8 mouse cellular contexts compared by ENCODE assay signal in the genomic region with DNA sequence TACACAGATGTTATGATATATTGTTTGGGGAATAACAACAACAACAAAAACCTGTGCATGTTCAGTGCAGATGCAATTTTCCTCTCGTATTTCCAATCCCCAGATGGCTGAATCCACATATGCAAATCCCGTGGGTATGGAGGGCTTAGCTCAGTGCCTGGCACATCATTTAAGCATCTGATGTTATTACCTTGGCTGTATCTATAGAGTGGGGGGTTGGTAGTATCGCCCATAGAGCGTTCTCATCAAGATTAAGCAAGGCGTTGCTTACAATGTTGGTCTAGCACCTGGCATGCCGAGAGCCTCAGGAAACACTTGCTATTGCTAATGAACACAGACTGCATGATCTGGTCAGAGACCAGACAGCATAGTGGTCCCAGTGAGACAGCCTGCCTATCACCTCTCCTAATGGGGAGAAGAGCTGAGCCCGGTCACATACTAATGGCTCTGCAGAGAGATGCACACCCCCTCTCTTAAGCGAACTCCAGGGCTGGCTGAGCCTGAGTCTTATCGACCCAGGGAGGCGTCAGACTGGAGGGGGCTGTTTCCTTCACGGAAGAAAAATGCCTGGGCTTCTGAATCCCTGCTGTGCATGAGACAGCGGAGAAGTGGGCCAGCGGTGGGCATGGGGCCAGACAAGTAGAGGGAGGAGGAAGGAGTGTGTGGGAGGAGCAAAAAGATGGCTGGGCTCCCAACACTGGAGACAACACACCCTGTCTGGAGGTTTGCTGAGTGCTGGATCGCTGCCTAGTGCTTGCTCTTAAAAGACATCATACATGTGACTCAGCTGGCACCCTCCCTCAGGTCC.
DNase-seq lines count a peak whose midpoint lies in the region; ATAC-seq and TF ChIP-seq lines count a peak whose summit lies in the region.

No protein-coding gene starts in this region.

- 0 out of 2 replicates have a peak overlapping the region, but pooled peaks have one; percentile 6 for H3K27ac ChIP-seq in hindbrain, embryonic 10.5 days
- no peak overlapping the region for H3K27ac ChIP-seq in hindbrain, embryonic 11.5 days (ENCODE audit: low read depth, low read length)
- peak overlapping the region; percentile 44 for H3K27ac ChIP-seq in hindbrain, embryonic 12.5 days

- no peaks in the 10 kb centered on the region for H3K27me3 ChIP-seq in hindbrain, embryonic 10.5 days (ENCODE audit: insufficient read depth, poor library complexity, severe bottlenecking)
- H3K27me3 ChIP-seq in hindbrain, embryonic 11.5 days (ENCODE audit: control insufficient read depth, insufficient read depth, low read length) = no peaks in the 10 kb centered on the region
- no peaks in the 10 kb centered on the region for H3K27me3 ChIP-seq in hindbrain, embryonic 12.5 days

- H3K9ac ChIP-seq in hindbrain, embryonic 11.5 days (ENCODE audit: low read depth, low read length) = no peak overlapping the region
- H3K9ac ChIP-seq in hindbrain, embryonic 12.5 days = no peak overlapping the region

- DNase-seq in hindbrain, embryonic 10.5 days (ENCODE audit: low spot score) = no peak
- DNase-seq in hindbrain, embryonic 11.5 days (ENCODE audit: low spot score) = no peak
- peak; percentile 63 to 82 for DNase-seq in frontal cortex, postnatal 25 days (ENCODE audit: low spot score in 2 of 2)
- peak; percentile 84 to 88 for DNase-seq in layer of hippocampus, adult 8-10 months (ENCODE audit: low spot score in 2 of 2)
- peak; percentile 64 for DNase-seq in lung, adult 2 months
- peak; percentile 87 for DNase-seq in retina, postnatal 1 day
- DNase-seq in c-Kit-positive CD71-positive TER-119-positive erythroid progenitor cells, embryonic 14.5 days (ENCODE audit: low spot score) = no peak

- H3K4me3 ChIP-seq in hindbrain, embryonic 10.5 days = no peak overlapping the region
- H3K4me3 ChIP-seq in hindbrain, embryonic 11.5 days (ENCODE audit: low read depth, low read length) = no peak overlapping the region
- no peak overlapping the region for H3K4me3 ChIP-seq in hindbrain, embryonic 12.5 days
- H3K4me3 ChIP-seq in lung, adult 2 months (replicated peaks; ENCODE audit: extremely low read depth, low read depth, low read length) = no peak overlapping the region

- no peak overlapping the region for H3K4me2 ChIP-seq in hindbrain, embryonic 11.5 days (replicated peaks; ENCODE audit: low read depth, low read length)
- H3K4me2 ChIP-seq in hindbrain, embryonic 12.5 days (replicated peaks) = peak overlapping the region; percentile 25; the same call in 1 of the 2 replicates

- peaks cover 5% of the 10 kb centered on the region for H3K4me1 ChIP-seq in hindbrain, embryonic 10.5 days (replicated peaks)
- no peaks in the 10 kb centered on the region for H3K4me1 ChIP-seq in hindbrain, embryonic 11.5 days (replicated peaks; ENCODE audit: control insufficient read depth, insufficient read depth, low read length)
- H3K4me1 ChIP-seq in hindbrain, embryonic 12.5 days = peaks cover 6% of the 10 kb centered on the region
- H3K4me1 ChIP-seq in lung, adult 2 months (ENCODE audit: control insufficient read depth, insufficient read depth, low read length) = peaks cover 3% of the 10 kb centered on the region

- no peak for TF ChIP-seq POLR2A in lung, adult 2 months (IDR thresholded peaks at IDR 0.05; ENCODE audit: borderline replicate concordance, extremely low read depth, low read depth, low read length)

- TF ChIP-seq CTCF in lung, adult 2 months (IDR thresholded peaks at IDR 0.05; ENCODE audit: insufficient read depth, low read length) = no peak

- H3K36me3 ChIP-seq in hindbrain, embryonic 10.5 days = no peaks in the 10 kb centered on the region
- no peaks in the 10 kb centered on the region for H3K36me3 ChIP-seq in hindbrain, embryonic 11.5 days (ENCODE audit: control insufficient read depth, insufficient read depth, low read length)
- no peaks in the 10 kb centered on the region for H3K36me3 ChIP-seq in hindbrain, embryonic 12.5 days

- ATAC-seq in hindbrain, embryonic 11.5 days (ENCODE audit: low FRiP score) = no peak
- ATAC-seq in hindbrain, embryonic 12.5 days (ENCODE audit: low FRiP score) = peak; percentile 85

- peaks cover 1% of the 10 kb centered on the region; the same call in 1 of the 2 replicates for H3K9me3 ChIP-seq in hindbrain, embryonic 10.5 days
- H3K9me3 ChIP-seq in hindbrain, embryonic 11.5 days (ENCODE audit: control insufficient read depth, low read length) = no peaks in the 10 kb centered on the region; the same call in 1 of the 2 replicates
- H3K9me3 ChIP-seq in hindbrain, embryonic 12.5 days (replicated peaks) = peaks cover under 1% of the 10 kb centered on the region; the same call in 1 of the 2 replicates

- WGBS in hindbrain, embryonic 10.5 days = 59% methylated on average over 14 of the region's 14 CpGs
- 58% methylated on average over 14 of the region's 14 CpGs for WGBS in hindbrain, embryonic 11.5 days
- 50% methylated on average over 14 of the region's 14 CpGs for WGBS in hindbrain, embryonic 12.5 days
- WGBS in lung, adult 2 months = 32% methylated on average over 14 of the region's 14 CpGs

Comparison
In these comparisons a context has a peak if more than half of its experiments do, and no peak if none do; other contexts are left out.
1. DNase-seq: peak in frontal cortex, postnatal 25 days (2 of 2), layer of hippocampus, adult 8-10 months (2 of 2), lung, adult 2 months (single experiment) and retina, postnatal 1 day (single experiment); none in hindbrain, embryonic 10.5 days (single experiment), hindbrain, embryonic 11.5 days (single experiment) and c-Kit-positive CD71-positive TER-119-positive erythroid progenitor cells, embryonic 14.5 days (single experiment).